Mouse (Mus musculus) limb, embryonic 14.5 days (tissue): Measurements from ENCODE around the gene Ust. TPM values are rescaled to one million over a fixed set of nuclear protein-coding genes. Genes with fewer than 3 reads are reported as not detected.

ENCODE experiments used
- ATAC-seq: fragments of 200-750 bp; cut with Nextera tagmentation; 2 replicates; pipeline ENCODE4 v1.8.0; 2017; ENCODE audit warnings: low read depth, moderate number of reproducible peaks, moderate TSS enrichment; ENCODE audit not compliant: low FRiP score
- DNase-seq: peaks from one replicate; pipeline ENCODE4 v3.0.0-alpha.2; 2015; ENCODE audit warnings: low spot score
- H3K27ac ChIP-seq: fragments of 300-500 bp; sonication (generic); replicated peaks from 2 replicates; pipeline ENCODE4 v1.5.1; 2014; ENCODE audit warnings: low read depth, mild to moderate bottlenecking, low read length, moderate library complexity, mixed read lengths
- H3K27me3 ChIP-seq: fragments of 300-500 bp; sonication (generic); 2 replicates; pipeline ENCODE4 v1.6.1; 2014; ENCODE audit warnings: low read length, mixed read lengths; ENCODE audit not compliant: control insufficient read depth, insufficient read depth
- H3K36me3 ChIP-seq: fragments of 300-500 bp; sonication (generic); 2 replicates; pipeline ENCODE4 v1.6.1; 2014; ENCODE audit warnings: mild to moderate bottlenecking, low read length, moderate library complexity, mixed read lengths; ENCODE audit not compliant: control insufficient read depth, insufficient read depth
- H3K4me1 ChIP-seq: fragments of 300-500 bp; sonication (generic); 2 replicates; pipeline ENCODE4 v1.6.1; 2014; ENCODE audit warnings: antibody characterized with exemption, low read length, mixed read lengths; ENCODE audit not compliant: control insufficient read depth, insufficient read depth
- H3K4me2 ChIP-seq: fragments of 300-500 bp; sonication (generic); replicated peaks from 2 replicates; pipeline ENCODE4 v1.6.1; 2014; ENCODE audit warnings: low read depth, mild to moderate bottlenecking, low read length, moderate library complexity; ENCODE audit not compliant: severe bottlenecking
- H3K4me3 ChIP-seq: fragments of 300-500 bp; sonication (generic); replicated peaks from 2 replicates; pipeline ENCODE4 v1.5.1; 2014; ENCODE audit warnings: low read length
- H3K9ac ChIP-seq: fragments of 300-500 bp; sonication (generic); 2 replicates; pipeline ENCODE4 v1.6.1; 2014; ENCODE audit warnings: mild to moderate bottlenecking, low read depth, low read length, moderate library complexity; ENCODE audit not compliant: severe bottlenecking
- H3K9me3 ChIP-seq: fragments of 300-500 bp; sonication (generic); 2 replicates; pipeline ENCODE4 v1.6.1; 2016; ENCODE audit warnings: low read length; ENCODE audit not compliant: control insufficient read depth
- POLR2A ChIP-seq: fragments of 200-500 bp; IDR thresholded peaks from 2 replicates; pipeline ENCODE4 v1.8.0; 2012; ENCODE audit warnings: inconsistent platforms, mild to moderate bottlenecking, moderate library complexity, borderline replicate concordance; ENCODE audit not compliant: insufficient read depth, insufficient read length; ENCODE audit errors: extremely low read depth
- WGBS: fragments of 180-500 bp; shearing (Covaris S2); extraction: QIAGEN DNeasy Blood & Tissue Kit; methylation state at CpG from one replicate; pipeline ENCODE4 v1.1.7; 2014; 5-methylcytosine and 5-hydroxymethylcytosine counted together
- polyA plus RNA-seq, 2 experiments: library from polyadenylated mRNA; depleted of rRNA in 1 of 2; stranded (reverse) in 1 of 2; unstranded in 1 of 2; fragments of >200 nt; fragmentation: Nextera tagmentation in 1 of 2; extraction: Ambion mirVana in 1 of 2; gene quantifications; 2 replicates each; pipeline versions ENCODE4 v1.2.1 to v1.2.3; 2012 to 2014

Gene Ust
- polyA plus RNA-seq, 2 experiments = 9.9 to 14.5 TPM

- no peak overlapping the region for H3K4me3 ChIP-seq
- H3K4me1 ChIP-seq = peaks cover 14% of the 10 kb centered on the region
- no peak overlapping the region for H3K27ac ChIP-seq
- 63% methylated on average over 5 of the region's 5 CpGs for WGBS
- no peak for TF ChIP-seq POLR2A
- H3K9ac ChIP-seq = no peak overlapping the region
- no peaks in the 10 kb centered on the region for H3K27me3 ChIP-seq
- H3K9me3 ChIP-seq = no peaks in the 10 kb centered on the region
- no peak for DNase-seq
- no peaks in the 10 kb centered on the region for H3K36me3 ChIP-seq
- H3K4me2 ChIP-seq = no peak overlapping the region
- ATAC-seq = no peak
Measured at GRCm38 (mm10) chr10:8468651-8469386, 49.8 kb downstream of the Ust start.

GRCm38 (mm10) chr10:8465918-8466317, 52.7 kb downstream of the Ust start:
- DNase-seq (no peak), ATAC-seq (no peak)
- Histone ChIP-seq H3K4me3 (no peak overlapping the region), H3K27me3 (no peaks in the 10 kb centered on the region), H3K9me3 (no peaks in the 10 kb centered on the region), H3K9ac (no peak overlapping the region), H3K36me3 (no peaks in the 10 kb centered on the region), H3K27ac (no peak overlapping the region), H3K4me2 (no peak overlapping the region), H3K4me1 (peaks cover 8% of the 10 kb centered on the region; the same call in 1 of the 2 replicates)
- TF ChIP-seq POLR2A = no peak
- 67% methylated on average over 3 of the region's 3 CpGs for WGBS

GRCm38 (mm10) chr10:8465216-8465615, 53.4 kb downstream of the Ust start:
- Histone ChIP-seq H3K9me3 (no peaks in the 10 kb centered on the region), H3K27me3 (no peaks in the 10 kb centered on the region), H3K4me3 (no peak overlapping the region), H3K4me1 (peaks cover 8% of the 10 kb centered on the region; the same call in 1 of the 2 replicates), H3K9ac (no peak overlapping the region), H3K36me3 (no peaks in the 10 kb centered on the region), H3K27ac (no peak overlapping the region), H3K4me2 (no peak overlapping the region)
- no peak for TF ChIP-seq POLR2A
- no peak for DNase-seq
- WGBS = 84% methylated on average over 1 of the region's 1 CpGs
- no peak for ATAC-seq

- ATAC-seq (peak; percentile 65; the same call in 1 of the 2 replicates), DNase-seq (no peak)
- H3K36me3 ChIP-seq = no peaks in the 10 kb centered on the region
- no peaks in the 10 kb centered on the region for H3K27me3 ChIP-seq
- H3K4me1 ChIP-seq = no peaks in the 10 kb centered on the region
- no peak overlapping the region for H3K4me3 ChIP-seq
- WGBS = 62% methylated on average over 5 of the region's 5 CpGs
- H3K27ac ChIP-seq = no peak overlapping the region
- no peaks in the 10 kb centered on the region for H3K9me3 ChIP-seq
- no peak overlapping the region for H3K9ac ChIP-seq
- H3K4me2 ChIP-seq = no peak overlapping the region
- no peak for TF ChIP-seq POLR2A
Measured at GRCm38 (mm10) chr10:8461372-8461771, 57.3 kb downstream of the Ust start.

GRCm38 (mm10) chr10:8454711-8455110, 63.9 kb downstream of the Ust start:
- Histone ChIP-seq H3K9me3 (no peaks in the 10 kb centered on the region), H3K4me1 (peaks cover 4% of the 10 kb centered on the region; the same call in 1 of the 2 replicates), H3K9ac (no peak overlapping the region), H3K36me3 (0 out of 2 replicates have a peak, but pooled peaks cover 3% of the 10 kb centered on the region), H3K27ac (no peak overlapping the region), H3K27me3 (no peaks in the 10 kb centered on the region), H3K4me3 (no peak overlapping the region), H3K4me2 (no peak overlapping the region)
- ATAC-seq (no peak), DNase-seq (no peak)
- 65% methylated on average over 1 of the region's 1 CpGs for WGBS
- no peak for TF ChIP-seq POLR2A
